Mouse (Mus musculus) Patski (cell line): ENCODE results near the gene Sdk2. TPM values are rescaled to one million over a fixed set of nuclear protein-coding genes. Genes with fewer than 3 reads are reported as not detected.

ENCODE experiments used
- ATAC-seq: fragments of 100-300 bp; one replicate; pipeline ENCODE4 v1.8.0; 2021
- CTCF ChIA-PET: fragments of 350-600 bp; sonication (Branson Sonifier 250); formaldehyde crosslinking; loops from one replicate; lab custom pipeline; 2022; ENCODE audit warnings: inconsistent platforms; lab: Charles Lee
- POLR2A ChIA-PET: fragments of 350-600 bp; sonication (Branson Sonifier 250); formaldehyde crosslinking; loops from one replicate; lab custom pipeline; 2022; ENCODE audit warnings: antibody characterized with exemption, inconsistent platforms; lab: Charles Lee
- DNase-seq: peaks from one replicate; pipeline ENCODE4 v3.0.0-alpha.2; 2011; ENCODE audit warnings: low read depth, low spot score
- H3K27me3 ChIP-seq: fragments of 371-371 bp; one replicate; pipeline ENCODE4 v1.5.1; 2021
- CTCF ChIP-seq: fragments of 100-300 bp; IDR thresholded peaks from one replicate; pipeline ENCODE4 v1.5.1; 2021
- in situ Hi-C: fragments of 300-500 bp; cut with MboI; formaldehyde crosslinking; loops from 3 replicates; pipeline ENCODE4 v1.11.1; 2018; ENCODE audit warnings: low pct_unique_long_range_greater_than_20kb, mixed read lengths
- polyA plus RNA-seq: library from polyadenylated mRNA; unstranded; gene quantifications from one replicate; pipeline ENCODE4 v1.2.3, GENCODE M21; 2021

Gene Sdk2
- polyA plus RNA-seq, 1 experiment from 2014 or later = not detected

DNA sequence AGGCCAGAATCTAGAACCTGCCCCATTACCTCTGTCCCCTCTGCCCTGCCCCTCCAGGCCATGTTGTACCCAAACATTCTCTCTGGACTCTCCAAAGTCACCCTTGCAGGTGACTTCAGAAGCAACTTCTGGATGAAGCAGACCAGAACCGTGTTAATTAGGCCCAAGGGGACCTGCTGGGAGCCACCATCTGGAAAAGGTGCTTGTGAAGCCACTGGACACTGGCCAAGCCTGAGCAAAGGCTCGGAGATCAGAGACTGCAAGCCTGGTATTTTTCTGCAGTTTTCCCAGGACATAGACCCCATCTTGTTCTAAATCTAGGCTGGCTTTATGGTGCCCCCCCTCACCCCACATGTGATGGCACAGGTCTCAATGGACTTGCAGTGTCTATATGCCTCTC is 138.0 kb downstream of the Sdk2 start:
- ChIA-PET CTCF (no interaction called here), POLR2A (no interaction called here)

GRCm38 (mm10) chr11:113928291-113928690 is 138.6 kb downstream of the Sdk2 start:
- ChIA-PET POLR2A (no interaction called here), CTCF (no interaction called here)
- in situ Hi-C loops = no loop called here
- no peak for ATAC-seq
- H3K27me3 ChIP-seq = peaks cover 15% of the 10 kb centered on the region
- TF ChIP-seq CTCF = no peak
- no peak for DNase-seq

More for the DNA sequence above, 138.0 kb downstream of the Sdk2 start:
- in situ Hi-C loops = no loop called here
- H3K27me3 ChIP-seq = peaks cover 15% of the 10 kb centered on the region
- DNase-seq = no peak
- TF ChIP-seq CTCF = no peak
- ATAC-seq = no peak

DNA sequence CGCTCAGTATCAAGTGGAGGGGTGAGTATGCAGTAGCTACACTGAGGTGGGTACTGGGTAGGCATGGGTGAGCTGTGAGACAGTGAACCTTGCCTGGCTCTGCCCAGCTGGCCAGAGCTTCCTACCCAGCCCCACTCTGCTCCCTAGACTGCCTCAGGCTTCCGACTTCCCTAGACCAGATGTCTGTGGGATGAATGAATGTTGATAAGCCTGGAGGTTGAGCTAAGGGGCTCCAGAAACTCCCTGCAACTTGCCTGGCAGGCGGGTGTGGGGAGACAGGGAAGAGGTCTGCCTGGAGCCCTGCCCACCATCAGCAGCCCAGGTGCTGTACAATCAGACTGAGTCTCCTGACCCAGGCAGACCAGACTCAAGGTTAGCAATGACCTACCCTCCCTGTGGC is 139.0 kb downstream of the Sdk2 start:
- in situ Hi-C loops = no loop called here
- POLR2A ChIA-PET = no interaction called here
- TF ChIP-seq CTCF = no peak
- CTCF ChIA-PET = no interaction called here
- DNase-seq (no peak), ATAC-seq (no peak)
- H3K27me3 ChIP-seq = peaks cover 15% of the 10 kb centered on the region

DNA sequence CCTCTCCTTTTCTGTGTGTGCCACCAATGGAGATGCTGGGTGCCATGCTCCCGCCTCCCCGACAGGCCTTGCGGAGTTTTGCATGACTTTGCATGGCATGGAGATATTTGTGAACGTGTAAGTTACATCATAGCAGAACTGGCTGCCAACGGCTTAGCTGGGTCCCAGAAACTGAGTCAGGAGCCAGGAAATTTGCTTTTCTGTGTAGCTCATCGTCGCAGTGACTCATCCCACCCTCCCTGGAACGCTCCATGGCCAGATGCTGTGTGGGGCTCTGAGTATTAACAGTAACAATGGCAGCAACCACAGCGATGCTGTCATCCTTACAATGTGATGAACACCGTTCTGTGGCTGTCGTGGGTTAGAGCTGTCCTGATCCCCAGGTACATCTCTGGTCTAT is 139.6 kb downstream of the Sdk2 start:
- no peak for TF ChIP-seq CTCF
- DNase-seq = no peak
- in situ Hi-C loops = no loop called here

GRCm38 (mm10) chr11:113923137-113923536 is 143.7 kb downstream of the Sdk2 start:
- in situ Hi-C loops = no loop called here
- TF ChIP-seq CTCF = no peak
- ATAC-seq = no peak
- DNase-seq = no peak
- ChIA-PET CTCF (no interaction called here), POLR2A (no interaction called here)
- peaks cover 5% of the 10 kb centered on the region for H3K27me3 ChIP-seq

More for the DNA sequence above, 139.6 kb downstream of the Sdk2 start:
- ChIA-PET POLR2A (no interaction called here), CTCF (no interaction called here)
- peaks cover 15% of the 10 kb centered on the region for H3K27me3 ChIP-seq
- no peak for ATAC-seq

DNA sequence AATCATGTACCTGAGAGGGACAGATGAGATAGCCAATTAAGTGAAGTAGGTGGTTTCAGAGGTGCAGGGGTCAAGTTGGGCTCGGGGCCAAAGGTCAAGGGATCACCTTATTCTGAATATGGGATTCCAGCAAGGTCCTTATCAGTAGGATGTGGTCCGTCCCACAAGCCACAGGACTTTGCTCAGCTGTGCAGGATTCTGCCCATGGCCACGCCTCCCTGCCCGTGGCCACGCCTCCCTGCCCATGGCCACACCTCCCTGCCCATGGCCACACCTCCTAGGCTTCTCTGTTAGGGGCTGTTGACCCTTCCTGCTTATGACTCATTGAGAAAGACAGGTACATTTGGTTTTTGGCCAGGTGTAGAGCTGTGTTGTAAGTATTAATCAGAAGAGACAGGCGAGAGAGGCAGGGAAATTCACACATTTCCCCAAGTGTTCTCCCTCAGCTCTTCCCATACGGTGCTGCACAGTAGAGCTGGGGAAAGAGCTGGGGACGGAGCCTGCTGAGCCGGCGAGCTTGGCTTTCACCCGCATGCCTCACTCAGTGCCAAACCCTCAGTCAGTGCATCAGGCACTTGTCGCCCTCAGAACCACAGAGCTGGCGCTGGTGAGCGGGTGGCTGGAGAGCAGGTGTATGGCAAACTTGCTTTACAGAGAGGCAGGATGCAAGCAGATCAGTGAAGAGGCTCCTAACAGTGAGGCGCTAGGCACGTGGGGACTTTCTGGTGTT is 163.6 kb downstream of the Sdk2 start:
- no peak for DNase-seq
- TF ChIP-seq CTCF = no peak
- CTCF ChIA-PET = no interaction called here
- in situ Hi-C loops = no loop called here
- POLR2A ChIA-PET = no interaction called here
- H3K27me3 ChIP-seq = peaks cover 3% of the 10 kb centered on the region
- no peak for ATAC-seq

- ChIA-PET POLR2A (no interaction called here), CTCF (no interaction called here)
- ATAC-seq (no peak), DNase-seq (no peak)
- peaks cover 3% of the 10 kb centered on the region for H3K27me3 ChIP-seq
- no peak for TF ChIP-seq CTCF
- in situ Hi-C loops = no loop called here
These were observed 164.9 kb downstream of the Sdk2 start for GRCm38 (mm10) chr11:113901906-113902305.

- DNase-seq = no peak
- ATAC-seq = no peak
- ChIA-PET POLR2A (no interaction called here), CTCF (no interaction called here)
- no peak for TF ChIP-seq CTCF
- in situ Hi-C loops = no loop called here
- H3K27me3 ChIP-seq = peaks cover 3% of the 10 kb centered on the region
These were observed 168.2 kb downstream of the Sdk2 start for GRCm38 (mm10) chr11:113898671-113899070.

- no peak for TF ChIP-seq CTCF
- peaks cover 3% of the 10 kb centered on the region for H3K27me3 ChIP-seq
- CTCF ChIA-PET = interaction anchor here (1.4 kb wide), 1 partner anchor 15 kb away, joined by 3 read pairs; no protein-coding TSS in a partner anchor
- ATAC-seq (no peak), DNase-seq (no peak)
- in situ Hi-C loops = no loop called here
- POLR2A ChIA-PET = no interaction called here
These were observed 170.8 kb downstream of the Sdk2 start for GRCm38 (mm10) chr11:113896006-113896405.

DNA sequence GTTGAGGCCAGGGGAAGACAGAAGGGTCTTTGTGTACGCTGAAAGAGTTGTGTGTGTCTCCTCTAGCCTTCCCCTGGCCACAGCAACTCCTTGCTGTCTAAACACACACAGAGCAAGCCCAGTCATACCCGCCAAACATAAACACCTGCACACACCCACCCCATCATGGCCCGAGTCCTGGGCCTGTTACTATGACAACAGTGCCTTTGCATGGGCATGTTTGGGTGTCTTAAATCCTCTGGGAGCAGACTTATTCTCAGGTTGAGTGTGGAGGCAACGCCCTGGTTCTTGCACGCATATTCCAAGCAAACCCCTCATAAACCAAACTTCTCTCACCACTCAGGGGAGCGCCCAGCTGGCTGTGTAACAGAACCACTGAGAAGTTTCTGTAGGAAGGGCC is 173.9 kb downstream of the Sdk2 start:
- in situ Hi-C loops = no loop called here
- no peak for ATAC-seq

GRCm38 (mm10) chr11:113892067-113892466 is 174.8 kb downstream of the Sdk2 start:
- CTCF ChIA-PET = no interaction called here
- TF ChIP-seq CTCF = no peak
- H3K27me3 ChIP-seq = no peaks in the 10 kb centered on the region
- no peak for ATAC-seq
- POLR2A ChIA-PET = no interaction called here
- in situ Hi-C loops = no loop called here
- no peak for DNase-seq

More for the DNA sequence above, 173.9 kb downstream of the Sdk2 start:
- ChIA-PET CTCF (interaction anchor here (0.7 kb wide), 1 partner anchor 279 kb away, joined by 3 read pairs; no protein-coding TSS in a partner anchor), POLR2A (no interaction called here)
- no peak for DNase-seq
- no peak for TF ChIP-seq CTCF
- H3K27me3 ChIP-seq = no peaks in the 10 kb centered on the region
